Mouse (Mus musculus) embryonic fibroblast, embryonic 13.5 days (primary cell): Measurements from ENCODE around the gene Tbc1d23.

Experiments
- CTCF ChIP-seq: IDR thresholded peaks from 2 replicates; pipeline ENCODE4 v1.5.1; 2011; ENCODE audit warnings: mild to moderate bottlenecking, control low read depth, low read length, moderate library complexity, borderline replicate concordance; ENCODE audit not compliant: insufficient read depth
- POLR2A ChIP-seq: IDR thresholded peaks from 2 replicates; pipeline ENCODE4 v1.6.1; 2011; ENCODE audit warnings: low read depth, mild to moderate bottlenecking, control low read depth, low read length, moderate library complexity

DNA sequence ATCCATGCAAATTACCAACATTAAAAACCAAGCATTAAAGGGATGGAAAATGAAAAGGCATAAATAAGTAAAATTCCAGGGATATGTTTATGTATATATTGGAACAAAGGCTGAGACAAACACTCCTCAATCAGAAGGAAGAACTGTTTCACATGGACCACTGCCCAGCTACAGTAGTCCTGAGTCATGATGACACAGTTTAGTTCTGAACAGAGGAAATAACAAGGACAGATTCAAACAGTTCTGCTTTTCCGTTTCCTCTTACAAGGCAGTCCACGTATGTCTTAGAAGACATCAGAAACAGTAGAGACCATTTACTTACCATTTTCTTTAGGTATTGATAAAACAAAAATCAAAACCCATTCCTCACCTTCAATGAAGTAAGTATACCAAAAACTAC, 41.8 kb downstream of the Tbc1d23 start:
- no peak for TF ChIP-seq POLR2A
- TF ChIP-seq CTCF: no peak
